Mouse (Mus musculus) liver, postnatal 0 days (tissue): ENCODE data around the gene Atp1a4. TPM values are rescaled to one million over a fixed set of nuclear protein-coding genes. Genes with fewer than 3 reads are reported as not detected.

ENCODE experiments used
- ATAC-seq: fragments of 200-750 bp; cut with Nextera tagmentation; 2 replicates; pipeline ENCODE4 v1.8.0; 2017; ENCODE audit warnings: mild to moderate bottlenecking, moderate library complexity
- DNase-seq: peaks from one replicate; pipeline ENCODE4 v3.0.0-alpha.2; 2016
- H3K27ac ChIP-seq: fragments of 300-500 bp; sonication (generic); 2 replicates; pipeline ENCODE4 v1.5.1; 2014; ENCODE audit warnings: antibody characterized with exemption, moderate library complexity, mild to moderate bottlenecking, low read depth
- H3K27me3 ChIP-seq: fragments of 300-500 bp; sonication (generic); 2 replicates; pipeline ENCODE4 v1.6.1; 2014; ENCODE audit warnings: low read length, control low read depth, mixed read lengths; ENCODE audit not compliant: insufficient read depth
- H3K36me3 ChIP-seq: fragments of 300-500 bp; sonication (generic); replicated peaks from 2 replicates; pipeline ENCODE4 v1.6.1; 2014; ENCODE audit warnings: mild to moderate bottlenecking, control low read depth, low read length, moderate library complexity, mixed read lengths; ENCODE audit not compliant: insufficient read depth
- H3K4me1 ChIP-seq: fragments of 300-500 bp; sonication (generic); 2 replicates; pipeline ENCODE4 v1.6.1; 2014; ENCODE audit warnings: antibody characterized with exemption, mild to moderate bottlenecking, control low read depth; ENCODE audit not compliant: insufficient read depth
- H3K4me2 ChIP-seq: fragments of 300-500 bp; sonication (generic); 2 replicates; pipeline ENCODE4 v1.6.1; 2014; ENCODE audit warnings: low read depth, mild to moderate bottlenecking, low read length, moderate library complexity, mixed read lengths
- H3K4me3 ChIP-seq: fragments of 300-500 bp; sonication (generic); 2 replicates; pipeline ENCODE4 v1.5.1; 2014; ENCODE audit warnings: low read depth, low read length
- H3K9ac ChIP-seq: fragments of 300-500 bp; sonication (generic); replicated peaks from 2 replicates; pipeline ENCODE4 v1.6.1; 2014; ENCODE audit warnings: mild to moderate bottlenecking, moderate library complexity
- H3K9me3 ChIP-seq: fragments of 300-500 bp; sonication (generic); 2 replicates; pipeline ENCODE4 v1.6.1; 2016; ENCODE audit warnings: mild to moderate bottlenecking, control low read depth, low read length, mixed read lengths
- CTCF ChIP-seq: sonication (generic); IDR thresholded peaks from 2 replicates; pipeline ENCODE4 v1.5.1; 2016; ENCODE audit warnings: antibody characterized with exemption, low read depth
- EP300 ChIP-seq: IDR thresholded peaks from 2 replicates; pipeline ENCODE4 v1.6.1; 2016; ENCODE audit warnings: antibody characterized with exemption, low read depth, mild to moderate bottlenecking
- WGBS: fragments of 180-500 bp; shearing (Covaris S2); extraction: QIAGEN DNeasy Blood & Tissue Kit; methylation state at CpG from one replicate; pipeline ENCODE4 v1.1.7; 2014; ENCODE audit not compliant: insufficient replicate concordance; 5-methylcytosine and 5-hydroxymethylcytosine counted together
- polyA plus RNA-seq: library from polyadenylated mRNA; unstranded; fragments of >200 nt; fragmentation: Nextera tagmentation; extraction: Ambion mirVana; gene quantifications from 2 replicates; pipeline ENCODE4 v1.2.1, GENCODE M21; 2015

The Atp1a4 gene
- polyA plus RNA-seq, 1 experiment from 2014 or later, result 0.08 TPM

- H3K4me2 ChIP-seq, result no peak overlapping the region
- H3K9me3 ChIP-seq, result no peaks in the 10 kb centered on the region
- H3K27me3 ChIP-seq, result no peaks in the 10 kb centered on the region
- DNase-seq (no peak), ATAC-seq (no peak)
- H3K9ac ChIP-seq, result no peak overlapping the region
- no peak overlapping the region for H3K4me3 ChIP-seq
- peaks cover 8% of the 10 kb centered on the region; the same call in 1 of the 2 replicates for H3K4me1 ChIP-seq
- whole genome bisulfite sequencing, result 93% methylated on average over 8 of the region's 8 CpGs
- peaks cover 77% of the 10 kb centered on the region for H3K36me3 ChIP-seq
- H3K27ac ChIP-seq, result no peak overlapping the region
- no peak for TF ChIP-seq CTCF
- TF ChIP-seq EP300, result no peak
Observed at GRCm38 (mm10) chr1:172198316-172198715, 59.9 kb downstream of the Atp1a4 start.

GRCm38 (mm10) chr1:172197851-172198250 lies 60.4 kb downstream of the Atp1a4 start:
- H3K27me3 ChIP-seq, result no peaks in the 10 kb centered on the region
- H3K4me1 ChIP-seq, result peaks cover 8% of the 10 kb centered on the region; the same call in 1 of the 2 replicates
- TF ChIP-seq CTCF (no peak), EP300 (no peak)
- H3K4me3 ChIP-seq, result no peak overlapping the region
- ATAC-seq (no peak), DNase-seq (no peak)
- WGBS, result 87% methylated on average over 5 of the region's 5 CpGs
- H3K36me3 ChIP-seq, result peaks cover 77% of the 10 kb centered on the region
- H3K9ac ChIP-seq, result no peak overlapping the region
- no peak overlapping the region for H3K27ac ChIP-seq
- no peaks in the 10 kb centered on the region for H3K9me3 ChIP-seq
- no peak overlapping the region for H3K4me2 ChIP-seq

GRCm38 (mm10) chr1:172197146-172197545 lies 61.1 kb downstream of the Atp1a4 start:
- peaks cover 84% of the 10 kb centered on the region for H3K36me3 ChIP-seq
- H3K9me3 ChIP-seq, result no peaks in the 10 kb centered on the region
- 87% methylated on average over 3 of the region's 3 CpGs for WGBS
- DNase-seq (no peak), ATAC-seq (no peak)
- H3K4me1 ChIP-seq, result peaks cover 5% of the 10 kb centered on the region; the same call in 1 of the 2 replicates
- no peak overlapping the region for H3K27ac ChIP-seq
- H3K27me3 ChIP-seq, result no peaks in the 10 kb centered on the region
- TF ChIP-seq EP300 (no peak), CTCF (no peak)
- H3K4me3 ChIP-seq, result no peak overlapping the region
- no peak overlapping the region for H3K4me2 ChIP-seq
- no peak overlapping the region for H3K9ac ChIP-seq

GRCm38 (mm10) chr1:172194435-172194834 lies 63.8 kb downstream of the Atp1a4 start:
- no peaks in the 10 kb centered on the region for H3K9me3 ChIP-seq
- DNase-seq, result no peak

GRCm38 (mm10) chr1:172192217-172192616 lies 66.0 kb downstream of the Atp1a4 start:
- ATAC-seq (no peak), DNase-seq (no peak)
- WGBS, result 82% methylated on average over 3 of the region's 3 CpGs
- no peaks in the 10 kb centered on the region for H3K27me3 ChIP-seq
- no peak overlapping the region for H3K4me3 ChIP-seq
- no peak overlapping the region for H3K9ac ChIP-seq
- H3K4me1 ChIP-seq, result no peaks in the 10 kb centered on the region
- TF ChIP-seq EP300 (no peak), CTCF (no peak)
- peaks cover 94% of the 10 kb centered on the region for H3K36me3 ChIP-seq
- no peak overlapping the region for H3K27ac ChIP-seq
- no peak overlapping the region for H3K4me2 ChIP-seq
- H3K9me3 ChIP-seq, result no peaks in the 10 kb centered on the region

More at GRCm38 (mm10) chr1:172194435-172194834, 63.8 kb downstream of the Atp1a4 start:
- WGBS, result 83% methylated on average over 8 of the region's 8 CpGs
- no peak overlapping the region for H3K4me3 ChIP-seq
- TF ChIP-seq EP300 (no peak), CTCF (no peak)
- H3K9ac ChIP-seq, result no peak overlapping the region
- no peaks in the 10 kb centered on the region for H3K4me1 ChIP-seq
- no peak for ATAC-seq
- H3K36me3 ChIP-seq, result peaks cover 90% of the 10 kb centered on the region
- H3K4me2 ChIP-seq, result no peak overlapping the region
- H3K27me3 ChIP-seq, result no peaks in the 10 kb centered on the region
- H3K27ac ChIP-seq, result no peak overlapping the region

- ATAC-seq, result no peak
- Histone ChIP-seq H3K36me3 (peaks cover 94% of the 10 kb centered on the region), H3K4me3 (no peak overlapping the region), H3K9me3 (no peaks in the 10 kb centered on the region), H3K9ac (no peak overlapping the region), H3K4me1 (no peaks in the 10 kb centered on the region), H3K4me2 (no peak overlapping the region), H3K27ac (no peak overlapping the region), H3K27me3 (no peaks in the 10 kb centered on the region)
- TF ChIP-seq CTCF (peak; percentile 17; the same call in 1 of the 2 replicates), EP300 (no peak)
- 79% methylated on average over 2 of the region's 2 CpGs for WGBS
- DNase-seq, result no peak
Observed at GRCm38 (mm10) chr1:172191578-172191977, 66.6 kb downstream of the Atp1a4 start.

GRCm38 (mm10) chr1:172188891-172189290 lies 69.3 kb downstream of the Atp1a4 start:
- no peak for DNase-seq
- Histone ChIP-seq H3K4me2 (no peak overlapping the region), H3K27ac (no peak overlapping the region), H3K36me3 (peaks cover 89% of the 10 kb centered on the region), H3K27me3 (no peaks in the 10 kb centered on the region), H3K9ac (no peak overlapping the region), H3K4me1 (no peaks in the 10 kb centered on the region), H3K9me3 (no peaks in the 10 kb centered on the region), H3K4me3 (no peak overlapping the region)
- WGBS, result 80% methylated on average over 4 of the region's 4 CpGs
- TF ChIP-seq EP300 (no peak), CTCF (peak; percentile 66)
- ATAC-seq, result peak; percentile 66
